Mouse (Mus musculus) spleen, adult 2 months (tissue): ENCODE measurements around the gene Zfp143. TPM values are rescaled to one million over a fixed set of nuclear protein-coding genes. Genes with fewer than 3 reads are reported as not detected.
A peak's percentile ranks its signal among the peaks of the same experiment; 100 is the strongest.

Experiments
- DNase-seq, 2 experiments: peaks; one replicate each; pipeline versions ENCODE4 v3.0.0 to v3.0.0-alpha.2; 2012 to 2021; ENCODE audit warnings: low spot score in 2 of 2, low read depth in 1 of 2
- H3K27ac ChIP-seq: fragments of 200-500 bp; 2 replicates; pipeline ENCODE4 v1.5.1; 2012; ENCODE audit warnings: low read length, inconsistent platforms; ENCODE audit not compliant: insufficient read depth
- H3K27me3 ChIP-seq: fragments of 200-500 bp; 2 replicates; pipeline ENCODE4 v1.6.1; 2012; ENCODE audit warnings: mild to moderate bottlenecking, moderate library complexity, low read length, inconsistent platforms; ENCODE audit not compliant: control insufficient read depth, insufficient read depth
- H3K36me3 ChIP-seq: fragments of 200-500 bp; 2 replicates; pipeline ENCODE4 v1.6.1; 2012; ENCODE audit warnings: mild to moderate bottlenecking, low read length, inconsistent platforms; ENCODE audit not compliant: control insufficient read depth, insufficient read depth
- H3K4me1 ChIP-seq: fragments of 200-500 bp; 2 replicates; pipeline ENCODE4 v1.6.1; 2011; ENCODE audit warnings: inconsistent platforms; ENCODE audit not compliant: control insufficient read depth, insufficient read depth, insufficient read length
- H3K4me3 ChIP-seq: fragments of 200-500 bp; 2 replicates; pipeline ENCODE4 v1.5.1; 2011; ENCODE audit warnings: mild to moderate bottlenecking, inconsistent platforms; ENCODE audit not compliant: insufficient read depth, insufficient read length; ENCODE audit errors: extremely low read depth
- CTCF ChIP-seq: fragments of 200-500 bp; IDR thresholded peaks from 2 replicates; pipeline ENCODE4 v1.5.1; 2011; ENCODE audit warnings: mild to moderate bottlenecking, inconsistent platforms; ENCODE audit not compliant: insufficient read depth, insufficient read length, insufficient replicate concordance; ENCODE audit errors: extremely low read depth
- POLR2A ChIP-seq: fragments of 200-500 bp; IDR thresholded peaks from 2 replicates; pipeline ENCODE4 v1.6.1; 2011; ENCODE audit warnings: low read depth, low read length, inconsistent platforms
- WGBS: fragments of 180-500 bp; shearing (Covaris S2); methylation state at CpG from one replicate; pipeline ENCODE4 v1.1.7; 2018; 5-methylcytosine and 5-hydroxymethylcytosine counted together
- polyA plus RNA-seq: library from polyadenylated mRNA; depleted of rRNA; stranded (reverse); fragments of >200 nt; gene quantifications from 2 replicates; pipeline ENCODE4 v1.2.3, GENCODE M21; 2012

Zfp143 gene
- polyA plus RNA-seq, 1 experiment = 15.6 TPM

GRCm38 (mm10) chr7:110108967-110109610, 48.1 kb downstream of the Zfp143 start:
- Histone ChIP-seq H3K36me3 (no peaks in the 10 kb centered on the region), H3K4me1 (peaks cover 2% of the 10 kb centered on the region), H3K27me3 (no peaks in the 10 kb centered on the region), H3K27ac (no peak overlapping the region), H3K4me3 (no peak overlapping the region)
- WGBS = 16% methylated on average over 11 of the region's 11 CpGs
- TF ChIP-seq POLR2A (no peak), CTCF (no peak)
- DNase-seq = no peak

DNA sequence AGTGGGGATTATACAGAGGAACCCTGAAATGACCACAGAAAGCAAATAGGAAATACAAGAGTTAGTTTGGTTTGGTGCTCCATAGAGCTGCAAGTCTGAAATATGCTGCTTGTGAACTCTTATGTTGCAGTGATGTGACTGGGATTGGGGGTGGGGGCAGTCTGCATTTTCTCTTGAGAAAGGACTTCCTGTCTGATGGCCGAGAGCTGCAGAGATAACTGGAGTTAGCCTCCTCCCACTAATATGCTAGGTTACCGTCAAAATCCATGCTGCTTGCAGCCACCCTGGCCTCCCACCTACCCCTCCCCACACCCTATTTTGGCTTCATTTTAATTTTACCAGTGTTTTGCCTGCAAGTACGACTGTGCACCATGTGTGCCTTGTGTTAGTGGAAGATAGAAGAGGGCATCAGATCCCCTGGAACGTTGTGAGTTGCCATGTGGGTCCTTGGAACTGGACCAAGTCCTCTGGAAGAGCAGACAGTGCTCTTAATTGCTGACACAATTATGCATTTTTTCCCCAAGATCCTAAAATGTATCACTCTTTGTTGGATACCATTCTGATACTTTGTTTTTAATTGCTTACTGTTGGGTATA, 49.1 kb downstream of the Zfp143 start:
- Histone ChIP-seq H3K27me3 (no peaks in the 10 kb centered on the region), H3K27ac (no peak overlapping the region), H3K4me1 (peaks cover 2% of the 10 kb centered on the region), H3K4me3 (no peak overlapping the region), H3K36me3 (no peaks in the 10 kb centered on the region)
- no peak for TF ChIP-seq POLR2A
- TF ChIP-seq CTCF = no peak
- WGBS = 52% methylated on average over 4 of the region's 4 CpGs
- no peak for DNase-seq

- Histone ChIP-seq H3K4me3 (no peak overlapping the region), H3K36me3 (no peaks in the 10 kb centered on the region), H3K4me1 (peaks cover under 1% of the 10 kb centered on the region), H3K27ac (no peak overlapping the region), H3K27me3 (no peaks in the 10 kb centered on the region)
- no peak for DNase-seq
- WGBS = 85% methylated on average over 5 of the region's 5 CpGs
- no peak for TF ChIP-seq CTCF
- TF ChIP-seq POLR2A = no peak
These were observed 53.7 kb downstream of the Zfp143 start for GRCm38 (mm10) chr7:110114699-110115098.

DNA sequence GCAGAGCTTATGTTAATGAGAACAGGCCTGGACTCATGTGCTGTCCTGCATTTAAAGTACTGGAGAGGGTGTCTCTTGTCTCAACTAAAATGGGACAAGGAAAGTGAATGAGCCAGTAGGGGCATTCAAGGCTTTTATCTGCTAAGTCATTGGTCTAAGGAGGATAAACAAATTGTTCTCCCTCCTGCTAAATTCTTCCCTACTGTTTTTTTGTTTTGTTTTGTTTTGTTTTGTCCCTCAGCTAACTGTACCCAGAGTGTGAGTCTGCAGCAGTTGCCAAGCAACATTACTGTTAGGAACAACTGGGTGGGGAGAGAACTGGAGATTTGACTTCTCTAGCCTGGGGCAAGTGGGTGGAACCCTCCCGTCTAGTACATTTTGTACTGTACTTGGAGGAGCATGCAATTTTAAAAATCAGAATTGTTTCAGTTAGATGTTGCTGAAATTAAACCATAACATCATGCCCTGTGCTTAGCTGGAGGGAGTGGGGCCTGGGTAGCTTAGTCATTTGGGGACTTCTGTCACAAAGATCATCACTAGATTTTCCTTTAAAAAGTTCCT, 55.8 kb downstream of the Zfp143 start:
- no peaks in the 10 kb centered on the region for H3K27me3 ChIP-seq
- 51% methylated on average over 1 of the region's 1 CpGs for WGBS
- DNase-seq = no peak
- TF ChIP-seq CTCF (no peak), POLR2A (no peak)
- H3K4me3 ChIP-seq = no peak overlapping the region
- H3K36me3 ChIP-seq = no peaks in the 10 kb centered on the region
- no peak overlapping the region for H3K27ac ChIP-seq
- H3K4me1 ChIP-seq = no peaks in the 10 kb centered on the region

- 92% methylated on average over 2 of the region's 2 CpGs for WGBS
- Histone ChIP-seq H3K4me1 (no peaks in the 10 kb centered on the region), H3K4me3 (no peak overlapping the region), H3K27me3 (no peaks in the 10 kb centered on the region), H3K27ac (no peak overlapping the region), H3K36me3 (no peaks in the 10 kb centered on the region)
- no peak for DNase-seq
- no peak for TF ChIP-seq POLR2A
- no peak for TF ChIP-seq CTCF
These were observed 57.4 kb downstream of the Zfp143 start for GRCm38 (mm10) chr7:110118448-110118847.

DNA sequence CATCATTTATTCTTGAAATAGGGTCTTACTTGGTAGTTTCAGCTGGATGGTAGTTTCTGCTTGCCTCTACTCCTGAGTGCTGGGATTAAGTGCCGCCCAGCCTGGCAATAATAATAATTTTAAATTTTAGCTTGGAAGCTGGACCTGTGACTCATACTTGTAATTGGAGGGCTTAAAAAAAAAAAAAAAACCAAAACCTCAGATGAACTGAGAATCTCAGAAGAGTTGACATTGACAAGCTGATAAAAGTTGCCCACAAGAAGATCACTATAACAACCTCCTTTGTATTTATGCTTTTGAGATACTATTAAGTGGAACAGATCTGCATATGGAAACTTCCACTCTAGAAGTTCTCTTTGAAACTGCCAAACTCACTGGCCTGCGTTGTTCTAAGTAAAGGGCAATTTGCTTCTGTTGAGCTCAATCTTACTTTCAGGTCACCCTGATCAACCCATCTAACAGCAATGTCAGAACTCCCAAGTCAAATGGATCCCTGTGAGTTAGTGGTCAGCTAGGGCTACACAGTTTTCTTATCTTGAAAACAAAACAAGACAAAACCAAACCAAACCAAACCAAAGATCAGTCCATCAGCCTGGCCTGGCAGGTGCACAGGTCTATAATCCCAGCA, 59.3 kb downstream of the Zfp143 start:
- H3K27ac ChIP-seq = no peak overlapping the region
- TF ChIP-seq CTCF (no peak), POLR2A (no peak)

GRCm38 (mm10) chr7:110121162-110121515, 60.1 kb downstream of the Zfp143 start:
- Histone ChIP-seq H3K4me3 (peak overlapping the region; percentile 86), H3K4me1 (peaks cover 3% of the 10 kb centered on the region), H3K36me3 (no peaks in the 10 kb centered on the region), H3K27ac (peak overlapping the region; percentile 68; the same call in 1 of the 2 replicates), H3K27me3 (no peaks in the 10 kb centered on the region)
- TF ChIP-seq CTCF (no peak), POLR2A (no peak)
- no peak for DNase-seq
- WGBS = 2% methylated on average over 9 of the region's 9 CpGs

More for the DNA sequence above, 59.3 kb downstream of the Zfp143 start:
- H3K4me1 ChIP-seq = peaks cover 3% of the 10 kb centered on the region
- no peak for DNase-seq
- H3K4me3 ChIP-seq = no peak overlapping the region
- H3K27me3 ChIP-seq = no peaks in the 10 kb centered on the region
- no peaks in the 10 kb centered on the region for H3K36me3 ChIP-seq
- 70% methylated on average over 2 of the region's 2 CpGs for WGBS
